Mouse (Mus musculus): ENCODE data around the gene Unc13c. TPM values are rescaled to one million over a fixed set of nuclear protein-coding genes. Genes with fewer than 3 reads are reported as not detected.

Unc13c gene
- total RNA-seq, 2 experiments from 2014 or later: 19.0 to 23.1 TPM

- DNase-seq (ENCODE audit: low spot score in 2 of 2): no peak
- intact Hi-C loops (cut with DNase I): no loop called here
Observed at GRCm38 (mm10) chr9:73670040-73670439, 298.7 kb downstream of the Unc13c start.

GRCm38 (mm10) chr9:73662839-73663238, 305.9 kb downstream of the Unc13c start:
- intact Hi-C loops (cut with DNase I): no loop called here
- DNase-seq (ENCODE audit: low spot score in 2 of 2): no peak

- DNase-seq (ENCODE audit: low spot score in 2 of 2): no peak
- intact Hi-C loops (cut with DNase I): no loop called here
Observed at GRCm38 (mm10) chr9:73649088-73649487, 319.7 kb downstream of the Unc13c start.

GRCm38 (mm10) chr9:73638119-73638518, 330.6 kb downstream of the Unc13c start:
- intact Hi-C loops (cut with DNase I): no loop called here

GRCm38 (mm10) chr9:73625171-73625570, 343.6 kb downstream of the Unc13c start:
- intact Hi-C loops (cut with DNase I): no loop called here
- no peak for DNase-seq (ENCODE audit: low spot score in 2 of 2)

More at GRCm38 (mm10) chr9:73638119-73638518, 330.6 kb downstream of the Unc13c start:
- DNase-seq (ENCODE audit: low spot score in 2 of 2): no peak

- no peak for DNase-seq (ENCODE audit: low spot score in 2 of 2)
- intact Hi-C loops (cut with DNase I): no loop called here
Observed at GRCm38 (mm10) chr9:73612896-73613295, 355.9 kb downstream of the Unc13c start.

- no peak for DNase-seq (ENCODE audit: low spot score in 2 of 2)
Observed at GRCm38 (mm10) chr9:73603921-73604320, 364.8 kb downstream of the Unc13c start.

GRCm38 (mm10) chr9:73565558-73565957, 403.2 kb downstream of the Unc13c start:
- intact Hi-C loops (cut with DNase I): loop anchor here (10.0 kb wide), 1 partner anchor 401 kb away; no protein-coding TSS in a partner anchor
- peak in 1 of 2 experiments; percentile 21 for DNase-seq (ENCODE audit: low spot score in 2 of 2)

More at GRCm38 (mm10) chr9:73603921-73604320, 364.8 kb downstream of the Unc13c start:
- intact Hi-C loops (cut with DNase I): no loop called here

GRCm38 (mm10) chr9:73560037-73560436, 408.7 kb downstream of the Unc13c start:
- intact Hi-C loops (cut with DNase I): loop anchor here (10.0 kb wide), 1 partner anchor 395 kb away; no protein-coding TSS in a partner anchor
- DNase-seq (ENCODE audit: low spot score in 2 of 2): no peak

- intact Hi-C loops (cut with DNase I): loop anchor here (5.0 kb wide), 1 partner anchor 419 kb away; no protein-coding TSS in a partner anchor
- peak; percentile 19 to 38 for DNase-seq (ENCODE audit: low spot score in 2 of 2)
Observed at GRCm38 (mm10) chr9:73557805-73558204, 411.0 kb downstream of the Unc13c start.

- intact Hi-C loops (cut with DNase I): loop anchor here (5.0 kb wide), 1 partner anchor 422 kb away; no protein-coding TSS in a partner anchor
- no peak for DNase-seq (ENCODE audit: low spot score in 2 of 2)
Observed at GRCm38 (mm10) chr9:73555354-73555753, 413.4 kb downstream of the Unc13c start.

GRCm38 (mm10) chr9:73472568-73472967, 496.2 kb downstream of the Unc13c start:
- DNase-seq (ENCODE audit: low spot score in 2 of 2): no peak
- intact Hi-C loops (cut with DNase I): no loop called here

GRCm38 (mm10) chr9:73462027-73462426, 506.7 kb downstream of the Unc13c start:
- no peak for DNase-seq (ENCODE audit: low spot score in 2 of 2)
- intact Hi-C loops (cut with DNase I): no loop called here

GRCm38 (mm10) chr9:73450009-73450408, 518.8 kb downstream of the Unc13c start:
- no peak for DNase-seq (ENCODE audit: low spot score in 2 of 2)
- intact Hi-C loops (cut with DNase I): no loop called here

- intact Hi-C loops (cut with DNase I): no loop called here
Observed at GRCm38 (mm10) chr9:73449216-73449615, 519.5 kb downstream of the Unc13c start.

GRCm38 (mm10) chr9:73431925-73432324, 536.8 kb downstream of the Unc13c start:
- intact Hi-C loops (cut with DNase I): no loop called here
- DNase-seq (ENCODE audit: low spot score in 2 of 2): no peak

More at GRCm38 (mm10) chr9:73449216-73449615, 519.5 kb downstream of the Unc13c start:
- no peak for DNase-seq (ENCODE audit: low spot score in 2 of 2)

Other genes starting within 250 kb of the Unc13c start
- gene Wdr72, start 141.4 kb upstream of the Unc13c start, total RNA-seq (2021): not detected